Mouse (Mus musculus) forebrain, embryonic 11.5 days (tissue): ENCODE data around the gene Satl1. TPM values are rescaled to one million over a fixed set of nuclear protein-coding genes. Genes with fewer than 3 reads are reported as not detected.

ENCODE experiments used
- ATAC-seq: fragments of 200-750 bp; cut with Nextera tagmentation; replicated peaks from 2 replicates; pipeline ENCODE4 v1.8.0; 2017; ENCODE audit warnings: moderate TSS enrichment; ENCODE audit not compliant: low FRiP score
- DNase-seq: peaks from one replicate; pipeline ENCODE4 v3.0.0-alpha.2; 2017; ENCODE audit warnings: low spot score
- H3K27ac ChIP-seq: fragments of 300-500 bp; sonication (generic); 2 replicates; pipeline ENCODE4 v1.5.1; 2014; ENCODE audit warnings: low read depth, low read length
- H3K27me3 ChIP-seq: fragments of 300-500 bp; sonication (generic); 2 replicates; pipeline ENCODE4 v1.6.1; 2014; ENCODE audit warnings: mild to moderate bottlenecking, low read length, mixed read lengths; ENCODE audit not compliant: control insufficient read depth, insufficient read depth
- H3K36me3 ChIP-seq: fragments of 300-500 bp; sonication (generic); 2 replicates; pipeline ENCODE4 v1.6.1; 2014; ENCODE audit warnings: mild to moderate bottlenecking, low read length, moderate library complexity, mixed read lengths; ENCODE audit not compliant: control insufficient read depth, insufficient read depth
- H3K4me1 ChIP-seq: fragments of 300-500 bp; sonication (generic); replicated peaks from 2 replicates; pipeline ENCODE4 v1.6.1; 2014; ENCODE audit warnings: low read length, mixed read lengths; ENCODE audit not compliant: control insufficient read depth, insufficient read depth
- H3K4me2 ChIP-seq: fragments of 300-500 bp; sonication (generic); 2 replicates; pipeline ENCODE4 v1.6.1; 2014; ENCODE audit warnings: low read depth, mild to moderate bottlenecking, low read length, moderate library complexity, mixed read lengths; ENCODE audit not compliant: severe bottlenecking
- H3K4me3 ChIP-seq: fragments of 300-500 bp; sonication (generic); 2 replicates; pipeline ENCODE4 v1.5.1; 2014; ENCODE audit warnings: low read depth, low read length
- H3K9ac ChIP-seq: fragments of 300-500 bp; sonication (generic); 2 replicates; pipeline ENCODE4 v1.6.1; 2014; ENCODE audit warnings: low read length
- H3K9me3 ChIP-seq: fragments of 300-500 bp; sonication (generic); 2 replicates; pipeline ENCODE4 v1.6.1; 2016; ENCODE audit warnings: low read length, mixed read lengths; ENCODE audit not compliant: control insufficient read depth
- WGBS: fragments of 180-500 bp; shearing (Covaris S2); extraction: QIAGEN DNeasy Blood & Tissue Kit; methylation state at CpG from one replicate; pipeline ENCODE4 v1.1.7; 2014; 5-methylcytosine and 5-hydroxymethylcytosine counted together
- polyA plus RNA-seq: library from polyadenylated mRNA; unstranded; fragments of >200 nt; fragmentation: Nextera tagmentation; extraction: Ambion mirVana; gene quantifications from 2 replicates; pipeline ENCODE4 v1.2.1, GENCODE M21; 2014

The Satl1 gene
- polyA plus RNA-seq, 1 experiment from 2014 or later = not detected

DNA sequence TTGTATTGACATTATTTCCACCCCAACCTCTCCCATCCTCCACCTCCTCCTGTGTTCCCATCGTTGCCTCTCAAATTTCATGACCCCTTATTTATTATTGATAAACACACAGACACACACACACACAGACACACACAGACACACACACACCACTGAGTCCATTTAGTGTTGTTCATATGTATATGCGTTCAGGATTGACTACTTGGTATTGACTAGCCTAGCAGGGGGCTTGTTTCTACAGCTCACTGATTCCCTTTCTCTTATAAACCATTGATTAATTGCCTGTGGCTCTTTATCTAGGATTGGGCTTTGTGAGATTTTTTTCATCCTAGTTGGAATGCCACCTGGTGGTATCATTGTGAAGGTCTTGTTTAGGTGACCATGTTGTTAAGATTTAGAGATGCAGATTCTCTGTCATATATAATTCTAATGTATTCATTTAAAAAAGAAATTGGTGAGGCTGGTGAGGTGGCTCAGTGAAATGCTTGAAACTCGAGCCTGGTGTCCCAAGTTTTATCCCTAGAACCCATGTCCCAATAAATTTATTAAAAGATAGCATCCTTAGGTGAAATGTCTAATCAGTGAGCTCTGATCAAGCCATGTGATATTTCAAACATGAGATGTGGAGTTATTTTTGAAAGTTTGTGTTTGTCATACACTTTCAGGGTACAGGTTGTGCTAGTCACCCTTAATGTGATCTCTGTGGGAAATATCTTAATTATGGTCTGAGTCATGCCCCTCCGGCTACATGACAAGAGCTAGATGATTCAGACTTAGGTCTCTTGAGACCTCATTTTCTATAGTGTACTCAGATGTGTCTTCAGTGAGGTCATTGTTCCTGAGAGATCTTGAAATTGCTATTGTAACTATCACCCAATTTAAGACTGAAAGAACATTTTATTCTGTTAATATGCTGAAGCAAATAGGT is 58.8 kb downstream of the Satl1 start:
- no peak overlapping the region for H3K4me3 ChIP-seq
- H3K36me3 ChIP-seq = no peaks in the 10 kb centered on the region
- no peaks in the 10 kb centered on the region for H3K4me1 ChIP-seq
- ATAC-seq (no peak), DNase-seq (no peak)
- no peak overlapping the region for H3K4me2 ChIP-seq
- H3K9me3 ChIP-seq = no peaks in the 10 kb centered on the region
- H3K27me3 ChIP-seq = no peaks in the 10 kb centered on the region
- 47% methylated on average over 4 of the region's 4 CpGs for WGBS
- H3K27ac ChIP-seq = no peak overlapping the region
- H3K9ac ChIP-seq = no peak overlapping the region

GRCm38 (mm10) chrX:112339486-112339885 is 67.1 kb downstream of the Satl1 start:
- ATAC-seq = no peak
- no peak for DNase-seq
- 69% methylated on average over 3 of the region's 3 CpGs for WGBS
- Histone ChIP-seq H3K4me2 (no peak overlapping the region), H3K4me1 (no peaks in the 10 kb centered on the region), H3K9me3 (no peaks in the 10 kb centered on the region), H3K36me3 (no peaks in the 10 kb centered on the region), H3K27me3 (no peaks in the 10 kb centered on the region), H3K9ac (no peak overlapping the region), H3K4me3 (no peak overlapping the region), H3K27ac (no peak overlapping the region)

Other genes with a start within 250 kb of the Satl1 start
- gene 4933403O08Rik, start 167.7 kb downstream of the Satl1 start, polyA plus RNA-seq = 0.19 and 0.28 TPM in 2 replicates
- gene Apool, start 95.4 kb downstream of the Satl1 start, polyA plus RNA-seq = 61.7 and 62.6 TPM in 2 replicates
- not detected in 2 replicates for gene 2010106E10Rik, start 88.5 kb upstream of the Satl1 start, polyA plus RNA-seq
- 19.1 and 24.3 TPM in 2 replicates for gene Zfp711, start 193.7 kb upstream of the Satl1 start, polyA plus RNA-seq